Mouse (Mus musculus): ENCODE measurements around the gene Gm45808. TPM values are rescaled to one million over a fixed set of nuclear protein-coding genes. Genes with fewer than 3 reads are reported as not detected.
"Not testable (repeated sequence)": the region's sequence is repeated elsewhere in the genome, so short reads cannot be mapped to it uniquely, and the experiment has no call there.

The Gm45808 gene
- total RNA-seq, 2 experiments from 2014 or later = not detected

DNA sequence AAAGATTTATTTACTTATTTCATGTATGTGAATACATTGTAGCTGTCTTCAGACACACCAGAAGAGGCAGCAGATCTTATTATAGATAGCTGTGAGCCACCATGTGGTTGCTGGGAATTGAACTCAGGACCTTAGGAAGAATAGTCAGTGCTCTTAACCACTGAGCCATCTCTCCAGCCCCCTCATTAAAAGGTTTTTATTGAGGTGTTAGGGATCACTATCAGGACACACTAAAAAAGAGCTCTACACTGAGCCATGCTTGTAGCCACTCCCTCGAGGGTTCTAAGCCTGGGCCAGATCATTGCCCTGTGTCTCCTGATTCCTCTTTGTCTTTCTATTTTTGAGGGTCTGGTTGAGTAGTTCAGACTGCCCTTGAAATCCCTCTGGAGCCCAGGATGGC lies 10.2 kb downstream of the Gm45808 start:
- no peak for ATAC-seq (replicated peaks; ENCODE audit: poor library complexity)

DNA sequence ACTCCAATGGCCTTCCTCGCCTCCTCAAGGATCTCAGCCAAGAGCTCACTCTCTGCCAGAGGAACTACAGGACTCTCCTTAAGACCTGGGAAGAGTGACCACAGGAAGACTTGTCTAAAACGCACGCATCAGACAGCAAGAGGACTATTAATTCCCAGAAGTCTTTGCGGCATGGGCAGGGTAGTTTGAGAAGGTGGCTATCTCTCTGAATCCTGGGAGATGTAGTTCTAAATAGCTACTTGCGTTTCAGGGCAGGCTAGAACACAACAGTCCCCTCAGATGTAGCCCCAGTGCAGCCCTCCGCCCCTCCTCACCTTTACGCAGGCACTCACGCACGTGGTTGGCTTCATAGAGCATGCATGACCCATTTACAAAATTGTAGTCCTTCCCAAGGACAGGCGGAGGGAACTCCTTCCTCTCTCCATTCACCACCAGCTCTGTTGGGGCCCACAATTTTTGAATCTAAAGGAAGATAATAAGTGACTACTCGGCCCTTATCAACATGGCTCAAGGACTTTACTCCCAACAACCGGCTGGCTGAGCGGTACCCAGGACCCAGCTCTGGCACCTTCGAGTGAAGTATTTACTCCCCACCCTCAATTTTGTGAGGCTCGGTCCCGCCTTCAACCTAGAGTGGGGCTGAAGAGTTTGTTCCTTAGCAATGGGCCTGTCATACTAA lies 11.2 kb downstream of the Gm45808 start:
- ATAC-seq (replicated peaks; ENCODE audit: poor library complexity) = no peak

DNA sequence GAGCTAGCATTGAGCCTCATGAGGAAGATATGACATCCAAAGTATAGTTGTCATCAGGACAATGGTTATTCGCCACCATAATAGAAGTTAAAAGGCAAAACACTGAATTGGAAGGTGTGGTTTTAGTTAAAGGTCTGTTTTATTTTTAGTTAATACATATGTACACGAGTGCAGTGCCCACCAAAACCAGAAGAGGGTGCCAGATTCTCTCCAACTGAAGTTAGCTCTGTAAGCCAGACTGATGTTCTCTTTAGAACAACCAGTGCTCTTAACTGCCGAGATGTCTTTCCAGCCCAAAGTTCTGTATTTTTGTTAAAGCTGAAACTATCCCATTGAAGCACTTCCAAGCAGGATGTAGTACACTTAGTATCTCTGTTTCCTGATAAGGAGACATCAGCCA lies 15.7 kb downstream of the Gm45808 start:
- peak; percentile 77 for ATAC-seq (replicated peaks; ENCODE audit: poor library complexity)

DNA sequence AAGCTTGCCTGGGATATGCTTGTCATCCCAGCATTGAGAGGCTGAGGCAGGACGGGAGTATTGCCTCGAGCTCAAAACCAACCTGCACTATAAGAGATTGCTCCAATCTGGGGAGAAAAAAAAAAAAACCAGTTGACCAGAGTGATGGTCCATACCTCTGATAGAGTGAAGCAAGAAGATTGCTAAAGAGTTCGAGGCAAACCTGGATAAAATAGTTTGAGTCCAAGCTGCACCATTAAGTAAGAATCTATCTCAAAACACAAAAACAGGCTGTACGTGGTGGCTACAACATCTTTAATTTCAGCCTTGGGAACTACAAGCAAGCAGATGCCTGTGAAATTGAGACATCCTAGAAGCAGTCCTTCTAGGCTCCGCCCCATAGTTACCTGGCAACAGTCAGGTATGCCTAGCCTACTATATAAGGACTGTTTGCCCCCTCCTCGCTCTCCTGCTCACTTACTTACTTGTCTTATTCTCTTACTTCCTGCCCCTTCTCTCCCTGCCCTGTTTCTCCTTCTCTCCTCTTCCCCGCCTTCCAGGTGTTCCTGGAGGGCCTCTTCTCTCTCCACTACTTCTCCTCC lies 19.4 kb downstream of the Gm45808 start:
- peak; percentile 13; the same call in 1 of the 2 replicates for ATAC-seq (replicated peaks; ENCODE audit: poor library complexity)

DNA sequence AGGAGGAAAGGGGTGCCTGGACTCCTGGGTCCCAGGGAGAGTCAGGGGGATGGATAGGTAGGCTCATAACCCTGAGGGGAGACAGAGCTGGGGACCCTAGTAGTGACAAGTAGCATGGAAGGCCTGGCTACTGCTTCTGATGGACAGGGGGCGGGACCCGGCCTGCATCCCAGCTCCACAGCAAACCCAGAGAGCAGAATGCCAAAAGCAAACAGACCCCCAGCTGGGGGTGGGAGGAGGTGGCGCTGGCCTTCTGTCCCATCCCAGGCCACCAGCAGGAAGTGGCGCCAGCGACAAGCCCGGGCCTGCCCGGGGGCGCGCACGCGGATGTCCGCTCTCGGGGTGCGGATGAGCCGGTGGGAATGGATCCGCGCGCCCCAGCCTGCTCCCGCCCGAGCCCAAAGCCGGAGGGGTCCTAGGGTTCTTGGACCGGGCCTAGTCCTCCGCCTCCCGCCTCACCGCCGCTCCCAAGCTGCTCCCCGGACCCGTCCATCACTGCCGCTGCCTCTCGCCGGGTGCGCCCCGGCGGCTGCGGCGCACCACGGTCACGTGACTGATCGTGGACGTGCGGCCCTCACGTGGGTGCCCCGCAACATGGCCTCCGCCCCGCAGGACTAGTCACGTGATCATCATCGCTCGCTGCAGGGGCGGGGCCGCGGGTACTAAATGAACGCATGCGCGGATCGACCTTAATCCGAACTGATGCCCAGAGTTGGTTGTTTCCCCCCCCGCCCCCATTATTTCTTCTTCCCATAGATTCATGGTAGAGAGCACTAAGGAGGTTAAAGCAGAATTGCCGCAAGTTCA lies 20.1 kb downstream of the Gm45808 start, which contains the start of gene Bax:
TSS of gene Bax (minus strand) at position 616 of the 807 bp plus-strand sequence.
- peak; percentile 86 for ATAC-seq (replicated peaks; ENCODE audit: poor library complexity)

DNA sequence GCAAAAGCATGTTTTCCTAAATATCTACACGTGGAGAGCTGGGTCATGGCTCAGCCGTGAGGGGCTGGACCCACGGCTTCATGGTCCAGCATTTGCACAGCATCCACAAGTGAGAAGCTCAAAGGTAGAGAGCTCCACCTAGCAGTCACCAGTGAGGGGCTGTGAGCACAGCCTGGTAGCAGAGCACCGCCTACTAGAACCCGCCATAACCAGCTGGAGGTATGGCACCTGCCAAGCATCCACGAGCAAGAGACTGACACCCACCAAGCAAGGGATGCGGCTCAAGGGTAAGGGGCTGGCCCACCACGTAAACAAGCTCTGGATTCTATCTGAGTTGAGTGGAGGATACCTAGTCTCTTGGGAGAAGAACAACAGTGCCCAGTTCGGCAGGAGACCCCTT lies 21.1 kb downstream of the Gm45808 start:
- no peak for ATAC-seq (replicated peaks; ENCODE audit: poor library complexity)

DNA sequence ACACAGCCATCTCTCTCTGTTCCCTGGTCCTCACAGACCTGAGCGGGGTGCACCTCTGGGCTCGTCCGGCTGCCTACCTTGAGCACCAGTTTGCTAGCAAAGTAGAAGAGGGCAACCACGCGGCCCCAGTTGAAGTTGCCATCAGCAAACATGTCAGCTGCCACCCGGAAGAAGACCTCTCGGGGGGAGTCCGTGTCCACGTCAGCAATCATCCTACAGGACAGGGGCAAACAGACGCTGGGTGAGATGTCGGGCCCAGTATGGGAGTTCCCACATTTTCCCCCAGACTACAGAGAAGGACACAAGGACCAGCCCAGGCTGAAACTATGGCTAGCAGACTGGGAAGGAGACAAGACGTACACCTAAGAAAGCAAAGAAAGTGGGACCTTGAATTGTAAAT lies 21.5 kb downstream of the Gm45808 start:
- ATAC-seq (replicated peaks; ENCODE audit: poor library complexity) = no peak

DNA sequence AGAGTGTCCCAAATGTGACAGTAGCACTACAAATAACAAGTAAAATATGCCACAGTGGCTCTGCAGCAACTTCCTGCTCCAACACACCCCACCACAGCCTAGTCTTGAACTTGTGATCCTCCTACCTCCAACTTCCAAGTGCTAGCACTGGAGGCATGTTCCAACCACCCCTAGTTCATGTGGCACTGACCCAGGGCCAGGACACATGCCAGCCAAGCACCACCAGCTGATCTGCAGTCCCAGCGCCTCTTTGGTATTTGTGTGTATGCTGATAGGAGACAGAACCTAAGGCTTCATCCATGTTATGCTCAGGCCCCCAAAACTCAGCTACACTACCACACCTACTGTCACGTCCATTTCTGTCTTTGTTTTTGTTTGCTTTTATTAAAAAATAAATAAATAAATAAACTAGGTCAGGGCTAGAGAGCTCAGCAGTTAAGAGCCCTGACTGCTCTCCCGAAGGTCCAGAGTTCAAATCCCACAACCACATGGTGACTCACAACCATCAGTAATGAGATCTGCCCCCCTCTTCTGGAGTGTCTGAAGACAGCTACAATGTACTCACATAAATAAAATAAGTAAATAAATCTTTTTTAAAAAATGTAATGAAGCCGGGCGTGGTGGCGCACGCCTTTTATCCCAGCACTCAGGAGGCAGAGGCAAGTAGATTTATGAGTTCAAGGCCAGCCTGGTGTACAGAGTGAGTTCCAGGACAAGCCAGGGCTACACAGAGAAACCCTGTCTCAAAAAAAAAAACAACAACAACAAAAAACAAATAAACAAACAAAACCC lies 22.4 kb downstream of the Gm45808 start:
- no peak for ATAC-seq (replicated peaks; ENCODE audit: poor library complexity)

DNA sequence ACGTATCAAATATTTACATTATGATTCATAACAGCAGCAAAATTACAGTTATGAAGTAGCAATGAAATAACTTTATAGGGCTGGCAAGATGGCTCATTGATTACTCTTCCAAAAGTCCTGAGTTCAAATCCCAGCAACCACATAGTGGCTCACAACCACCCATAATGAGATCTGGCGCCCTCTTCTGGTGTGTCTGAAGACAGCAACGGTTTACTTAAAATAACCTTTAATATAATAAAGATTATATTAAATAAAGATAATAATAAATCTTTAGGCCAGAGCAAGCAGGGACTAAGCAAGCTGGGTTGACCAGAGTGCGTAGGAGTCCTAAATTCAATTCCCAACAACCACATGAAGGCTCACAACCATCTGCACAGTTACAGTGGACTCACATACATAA lies 23.7 kb downstream of the Gm45808 start:
- not testable (repeated sequence) for ATAC-seq (replicated peaks; ENCODE audit: poor library complexity)

DNA sequence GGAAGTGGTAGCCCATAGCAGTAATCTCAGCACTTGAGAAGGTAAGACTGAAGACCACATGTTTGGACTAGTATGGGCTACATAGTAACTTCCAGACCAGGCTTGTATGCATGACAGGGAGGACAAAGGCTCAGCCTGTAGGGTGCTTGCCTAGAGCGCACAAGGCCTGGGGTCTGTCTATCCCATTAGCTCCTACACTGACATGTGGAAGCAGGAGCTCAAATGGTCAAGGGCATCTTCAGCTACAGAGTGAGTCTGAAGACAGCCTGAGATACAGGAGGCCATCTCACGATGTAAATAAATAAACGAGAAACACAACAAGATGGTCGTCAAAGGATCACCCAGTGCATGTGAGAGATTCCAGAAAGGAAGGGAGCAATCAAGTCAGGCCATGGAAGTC lies 24.3 kb downstream of the Gm45808 start:
- no peak for ATAC-seq (replicated peaks; ENCODE audit: poor library complexity)

DNA sequence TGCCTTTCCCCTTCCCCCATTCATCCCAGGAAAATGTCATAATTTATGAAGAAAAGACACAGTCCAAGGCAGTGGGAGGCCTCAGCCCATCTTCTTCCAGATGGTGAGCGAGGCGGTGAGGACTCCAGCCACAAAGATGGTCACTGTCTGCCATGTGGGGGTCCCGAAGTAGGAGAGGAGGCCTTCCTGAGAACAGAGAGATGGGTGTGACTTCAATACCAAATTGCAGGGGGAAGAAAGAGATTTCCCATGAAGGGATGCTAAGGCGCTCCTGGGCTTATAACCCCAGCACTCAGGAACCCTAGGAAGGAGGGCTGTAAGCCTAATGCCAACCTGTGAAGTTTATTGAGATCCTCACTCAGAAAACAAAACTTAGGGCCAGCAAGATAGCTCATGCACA lies 24.8 kb downstream of the Gm45808 start:
- no peak for ATAC-seq (replicated peaks; ENCODE audit: poor library complexity)

DNA sequence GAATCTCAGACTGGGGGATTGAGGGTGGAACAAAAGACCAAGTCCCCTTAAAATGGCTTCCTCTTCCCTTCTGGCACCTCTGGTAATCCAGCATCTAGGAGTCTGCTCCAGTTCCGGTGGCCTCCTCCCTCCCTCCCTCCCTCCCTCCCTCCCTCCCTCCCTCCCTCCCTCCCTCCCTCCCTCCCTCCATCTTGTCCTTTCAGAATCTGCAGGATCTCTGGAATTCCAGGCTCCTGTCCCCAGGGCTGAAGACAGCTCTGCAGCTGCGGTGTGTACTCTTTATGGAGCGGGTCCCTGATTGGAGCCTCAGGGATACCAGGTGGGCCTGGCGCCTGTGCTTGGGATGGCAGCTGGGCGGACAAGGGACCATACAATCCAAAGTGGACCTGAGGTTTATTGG lies 25.3 kb downstream of the Gm45808 start:
- ATAC-seq (replicated peaks; ENCODE audit: poor library complexity) = no peak

DNA sequence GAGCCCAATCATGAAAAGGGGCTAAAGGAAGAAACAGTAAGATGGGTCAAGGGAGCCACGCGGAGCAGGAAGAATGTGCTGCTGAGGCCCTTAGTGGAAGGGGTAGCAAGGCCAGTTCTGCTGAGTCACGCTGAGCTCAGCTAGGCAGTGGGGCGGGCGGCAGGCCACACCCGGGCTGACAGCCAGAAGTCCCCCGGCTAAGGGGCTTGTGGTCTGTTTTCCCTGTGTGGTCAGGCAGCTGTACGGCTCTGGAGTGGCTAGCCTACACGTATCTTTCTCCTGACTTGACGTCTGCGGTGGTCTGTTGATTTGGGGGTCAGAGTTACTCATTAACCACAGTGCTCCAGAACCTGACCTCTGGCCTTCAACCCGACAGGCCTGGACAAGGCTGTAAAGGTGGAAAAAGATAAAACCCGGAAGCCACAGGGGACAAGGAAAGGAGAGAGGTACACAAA lies 25.7 kb downstream of the Gm45808 start:
- ATAC-seq (replicated peaks; ENCODE audit: poor library complexity) = peak; percentile 54

DNA sequence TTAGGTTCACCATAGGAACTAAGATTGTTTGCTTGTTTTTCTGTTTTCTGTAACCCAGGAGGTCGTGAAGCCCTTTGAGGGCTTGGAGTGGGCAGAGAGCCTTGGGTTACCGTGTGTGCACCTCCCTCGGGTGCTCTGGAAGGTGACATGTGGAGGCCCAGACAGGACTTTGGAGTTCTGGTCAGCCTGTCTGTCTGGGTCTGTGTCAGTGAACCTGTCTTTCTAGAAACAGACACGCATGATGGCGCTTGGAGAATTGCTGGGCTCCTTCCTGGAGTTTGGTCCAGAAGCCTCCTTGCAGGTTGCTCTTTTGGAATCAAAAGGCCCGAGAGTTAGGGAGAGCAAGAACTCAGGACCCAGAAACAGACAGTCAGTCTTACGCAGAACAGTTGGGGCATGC lies 26.2 kb downstream of the Gm45808 start:
- no peak for ATAC-seq (replicated peaks; ENCODE audit: poor library complexity)

DNA sequence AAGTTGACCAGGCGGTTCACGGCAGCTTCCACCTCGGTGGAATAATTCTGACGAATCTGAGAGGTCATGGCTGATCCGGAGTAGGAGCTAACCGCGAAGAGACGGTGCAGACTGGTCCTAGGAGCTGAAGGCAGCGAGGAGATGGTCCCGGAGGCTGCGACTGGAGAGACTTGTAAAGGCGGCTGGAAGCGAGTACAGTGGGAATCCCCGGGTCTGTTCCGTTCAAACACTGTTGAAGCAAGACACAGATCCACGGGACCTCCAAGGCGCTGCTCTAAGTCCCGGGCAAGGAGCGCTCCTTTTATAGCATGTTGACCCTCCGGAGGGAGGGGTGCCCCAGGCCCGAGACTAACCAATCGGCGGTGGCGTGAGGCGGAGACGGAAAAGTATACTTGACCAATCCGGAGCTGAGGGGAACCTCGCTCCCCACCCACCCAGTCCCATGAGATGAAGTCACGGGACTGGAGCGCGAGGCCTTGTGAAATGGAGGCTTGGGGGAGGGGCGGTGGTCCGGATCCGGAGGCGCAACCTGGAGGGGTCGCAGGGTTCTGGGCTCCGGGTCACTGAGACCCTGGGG lies 27.0 kb downstream of the Gm45808 start, which contains the start of gene Ftl1:
TSS of gene Ftl1 (minus strand) at position 321 of the 577 bp plus-strand sequence.
- ATAC-seq (replicated peaks; ENCODE audit: poor library complexity) = peak; percentile 79

DNA sequence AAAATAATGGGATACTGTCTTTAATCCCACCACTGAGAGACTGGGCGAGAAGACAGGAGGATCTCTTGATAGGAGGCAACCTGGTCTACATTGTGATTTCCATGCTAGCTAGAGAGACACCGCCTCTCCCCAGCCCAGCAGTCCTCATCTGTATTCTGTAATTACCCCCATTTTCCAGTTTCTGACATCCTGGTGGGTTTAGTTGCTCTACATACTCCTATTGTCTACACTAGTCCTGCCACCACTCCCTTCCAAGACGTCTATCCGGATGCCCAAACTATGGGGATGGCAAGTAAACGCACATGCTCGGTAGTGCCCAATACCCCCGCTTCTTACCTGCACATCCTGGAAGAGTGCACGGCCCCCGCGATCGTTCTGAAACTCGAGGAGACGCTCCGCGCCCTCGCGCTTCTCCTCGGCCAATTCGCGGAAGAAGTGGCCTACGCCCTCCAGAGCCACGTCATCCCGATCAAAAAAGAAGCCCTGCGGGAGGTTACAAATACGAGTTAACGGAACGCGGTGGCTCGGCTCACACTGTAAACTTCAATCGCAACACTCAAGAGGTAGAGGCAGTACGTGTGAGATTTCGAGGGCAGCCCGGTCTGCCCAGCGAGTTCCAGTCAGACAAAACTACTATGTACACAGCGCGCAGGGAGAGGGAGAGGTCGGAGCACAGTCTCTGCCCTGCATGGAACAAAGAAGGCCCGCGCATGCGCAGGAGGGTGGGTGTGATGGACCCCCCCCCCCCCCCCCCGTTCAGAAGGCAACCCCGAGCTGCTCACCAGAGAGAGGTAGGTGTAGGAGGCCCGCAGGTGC lies 27.7 kb downstream of the Gm45808 start:
- ATAC-seq (replicated peaks; ENCODE audit: poor library complexity) = peak; percentile 28

DNA sequence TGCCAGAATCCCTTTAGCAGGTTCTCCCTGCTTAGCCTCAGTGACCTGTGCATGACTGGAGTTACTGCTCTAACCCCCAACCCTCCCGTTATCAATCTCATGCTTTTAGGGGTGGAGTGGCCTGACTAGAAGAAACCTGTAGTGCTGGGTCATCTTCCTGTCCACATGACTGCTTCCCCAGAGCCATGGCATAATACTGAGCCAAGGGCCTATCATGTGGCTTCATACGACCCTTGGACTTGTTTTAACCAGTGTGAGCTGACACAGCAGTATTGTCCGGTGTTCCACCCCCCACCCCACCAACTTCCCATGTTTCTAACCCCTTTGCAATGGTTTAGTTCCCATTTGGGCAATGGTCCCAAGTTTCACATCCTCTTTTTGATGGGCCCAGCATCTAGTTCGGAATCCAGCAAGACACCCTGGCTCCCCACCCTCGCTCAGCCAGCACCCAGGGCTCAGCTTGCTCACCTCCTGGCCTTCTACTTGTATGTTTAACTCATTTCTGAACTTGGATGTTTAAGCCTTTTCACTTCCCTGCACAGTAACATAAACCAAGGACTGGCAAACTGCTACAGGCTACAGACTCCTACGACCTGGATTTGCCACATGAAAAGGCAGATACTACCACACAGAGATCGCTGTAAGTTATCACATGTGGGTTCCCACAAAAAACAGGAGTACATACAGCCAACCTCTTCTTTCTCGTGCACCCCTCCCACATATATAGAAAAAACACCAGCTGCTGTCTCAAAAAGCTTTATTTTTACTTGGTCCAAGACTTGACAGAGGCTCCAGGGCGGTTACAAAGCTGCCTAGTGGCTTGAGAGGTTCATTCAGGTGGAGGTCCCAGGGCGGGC lies 29.2 kb downstream of the Gm45808 start:
- peak; percentile 56 for ATAC-seq (replicated peaks; ENCODE audit: poor library complexity)

DNA sequence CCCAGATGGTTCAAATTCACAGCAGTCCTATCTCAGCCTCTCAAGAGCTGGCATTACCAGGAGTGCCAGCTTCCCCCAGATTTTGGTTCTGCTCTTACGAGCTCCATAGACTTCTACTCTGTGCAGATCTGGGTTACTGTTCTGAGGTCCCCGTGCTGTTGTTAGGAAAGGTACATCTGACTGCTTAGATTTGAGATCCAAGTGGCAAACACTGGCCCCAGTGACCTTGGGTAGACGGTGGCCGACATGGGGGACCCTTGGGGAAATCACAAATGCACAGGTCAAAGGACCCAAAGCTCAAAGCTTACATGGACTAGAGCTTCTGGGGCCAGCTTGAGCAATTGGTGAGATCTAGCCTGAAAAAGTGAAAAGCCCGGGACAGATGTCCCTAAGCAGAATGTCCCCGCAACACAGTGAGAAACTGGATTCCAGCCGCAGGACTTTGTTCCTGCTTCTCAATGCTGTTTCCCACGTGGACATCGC lies 29.8 kb downstream of the Gm45808 start:
- ATAC-seq (replicated peaks; ENCODE audit: poor library complexity) = no peak

Measured in megakaryocyte progenitor cell, adult 5-6 weeks (primary cell).